Mouse (Mus musculus) forebrain, embryonic 16.5 days (tissue): ENCODE data around the gene Tap1. TPM values are rescaled to one million over a fixed set of nuclear protein-coding genes. Genes with fewer than 3 reads are reported as not detected.

Experiments used
- ATAC-seq: fragments of 200-750 bp; cut with Nextera tagmentation; 2 replicates; pipeline ENCODE4 v1.8.0; 2017; ENCODE audit warnings: mild to moderate bottlenecking, moderate library complexity
- H3K27ac ChIP-seq: fragments of 300-500 bp; sonication (generic); 2 replicates; pipeline ENCODE4 v1.5.1; 2014; ENCODE audit warnings: low read length, control low read depth
- H3K27me3 ChIP-seq: fragments of 300-500 bp; sonication (generic); replicated peaks from 2 replicates; pipeline ENCODE4 v1.6.1; 2014; ENCODE audit warnings: low read length; ENCODE audit not compliant: control insufficient read depth, insufficient read depth
- H3K36me3 ChIP-seq: fragments of 300-500 bp; sonication (generic); 2 replicates; pipeline ENCODE4 v1.6.1; 2014; ENCODE audit not compliant: control insufficient read depth, insufficient read depth
- H3K4me1 ChIP-seq: fragments of 300-500 bp; sonication (generic); replicated peaks from 2 replicates; pipeline ENCODE4 v1.6.1; 2014; ENCODE audit warnings: low read length; ENCODE audit not compliant: control insufficient read depth, insufficient read depth
- H3K4me2 ChIP-seq: fragments of 300-500 bp; sonication (generic); 2 replicates; pipeline ENCODE4 v1.6.1; 2014; ENCODE audit warnings: mild to moderate bottlenecking, low read length, control low read depth
- H3K4me3 ChIP-seq: fragments of 300-500 bp; sonication (generic); replicated peaks from 2 replicates; pipeline ENCODE4 v1.5.1; 2014; ENCODE audit warnings: mild to moderate bottlenecking, low read length, control low read depth
- H3K9ac ChIP-seq: fragments of 300-500 bp; sonication (generic); replicated peaks from 2 replicates; pipeline ENCODE4 v1.6.1; 2014; ENCODE audit warnings: low read depth, low read length, control low read depth
- H3K9me3 ChIP-seq: fragments of 300-500 bp; sonication (generic); 2 replicates; pipeline ENCODE4 v1.6.1; 2016; ENCODE audit warnings: low read length; ENCODE audit not compliant: control insufficient read depth
- WGBS: fragments of 180-500 bp; shearing (Covaris S2); extraction: QIAGEN DNeasy Blood & Tissue Kit; methylation state at CpG from one replicate; pipeline ENCODE4 v1.1.7; 2014; 5-methylcytosine and 5-hydroxymethylcytosine counted together
- polyA plus RNA-seq: library from polyadenylated mRNA; unstranded; fragments of >200 nt; fragmentation: Nextera tagmentation; extraction: Ambion mirVana; gene quantifications from 2 replicates; pipeline ENCODE4 v1.2.1, GENCODE M21; 2015

Gene Tap1
- polyA plus RNA-seq, 1 experiment from 2014 or later = 2.6 TPM

GRCm38 (mm10) chr17:34172528-34172927 lies 14.8 kb upstream of the Tap1 start:
- H3K9ac ChIP-seq = no peak overlapping the region
- H3K4me1 ChIP-seq = no peaks in the 10 kb centered on the region
- H3K27me3 ChIP-seq = no peaks in the 10 kb centered on the region; the same call in 1 of the 2 replicates
- ATAC-seq = no peak
- no peak overlapping the region for H3K4me3 ChIP-seq
- WGBS = 98% methylated on average over 5 of the region's 5 CpGs
- H3K36me3 ChIP-seq = no peaks in the 10 kb centered on the region
- no peak overlapping the region for H3K27ac ChIP-seq
- H3K9me3 ChIP-seq = peaks cover 8% of the 10 kb centered on the region; the same call in 1 of the 2 replicates
- no peak overlapping the region for H3K4me2 ChIP-seq

GRCm38 (mm10) chr17:34174075-34174474 lies 13.3 kb upstream of the Tap1 start:
- no peaks in the 10 kb centered on the region; the same call in 1 of the 2 replicates for H3K27me3 ChIP-seq
- no peak overlapping the region for H3K9ac ChIP-seq
- no peak overlapping the region for H3K27ac ChIP-seq
- H3K4me2 ChIP-seq = no peak overlapping the region
- peaks cover 8% of the 10 kb centered on the region; the same call in 1 of the 2 replicates for H3K9me3 ChIP-seq
- no peak overlapping the region for H3K4me3 ChIP-seq
- no peaks in the 10 kb centered on the region for H3K36me3 ChIP-seq
- ATAC-seq = no peak
- no peaks in the 10 kb centered on the region for H3K4me1 ChIP-seq
- 48% methylated on average over 1 of the region's 1 CpGs for WGBS

GRCm38 (mm10) chr17:34177179-34177578 lies 10.2 kb upstream of the Tap1 start:
- no peak for ATAC-seq
- no peaks in the 10 kb centered on the region for H3K36me3 ChIP-seq

GRCm38 (mm10) chr17:34179019-34179418 lies 8.3 kb upstream of the Tap1 start:
- H3K27ac ChIP-seq = no peak overlapping the region
- H3K9ac ChIP-seq = no peak overlapping the region
- no peaks in the 10 kb centered on the region for H3K4me1 ChIP-seq
- no peak overlapping the region for H3K4me2 ChIP-seq
- H3K4me3 ChIP-seq = no peak overlapping the region
- no peaks in the 10 kb centered on the region for H3K36me3 ChIP-seq
- ATAC-seq = no peak
- H3K27me3 ChIP-seq = no peaks in the 10 kb centered on the region; the same call in 1 of the 2 replicates
- 0 out of 2 replicates have a peak, but pooled peaks cover 3% of the 10 kb centered on the region for H3K9me3 ChIP-seq
- WGBS = 68% methylated on average over 6 of the region's 6 CpGs

More at GRCm38 (mm10) chr17:34177179-34177578, 10.2 kb upstream of the Tap1 start:
- H3K9me3 ChIP-seq = peaks cover 6% of the 10 kb centered on the region; the same call in 1 of the 2 replicates
- no peak overlapping the region for H3K4me2 ChIP-seq
- no peaks in the 10 kb centered on the region; the same call in 1 of the 2 replicates for H3K27me3 ChIP-seq
- no peak overlapping the region for H3K4me3 ChIP-seq
- 72% methylated on average over 4 of the region's 4 CpGs for WGBS
- H3K4me1 ChIP-seq = no peaks in the 10 kb centered on the region
- H3K9ac ChIP-seq = no peak overlapping the region
- no peak overlapping the region for H3K27ac ChIP-seq

- 76% methylated on average over 13 of the region's 13 CpGs for WGBS
Observed at GRCm38 (mm10) chr17:34179913-34180859, 7.2 kb upstream of the Tap1 start.

GRCm38 (mm10) chr17:34183564-34184219 lies 3.7 kb upstream of the Tap1 start:
- Histone ChIP-seq H3K4me2 (no peak overlapping the region), H3K27me3 (peaks cover 23% of the 10 kb centered on the region), H3K9me3 (no peaks in the 10 kb centered on the region), H3K27ac (no peak overlapping the region), H3K36me3 (no peaks in the 10 kb centered on the region), H3K4me1 (peaks cover 14% of the 10 kb centered on the region), H3K4me3 (no peak overlapping the region), H3K9ac (no peak overlapping the region)
- ATAC-seq = no peak
- WGBS = 79% methylated on average over 15 of the region's 15 CpGs

More at GRCm38 (mm10) chr17:34179913-34180859, 7.2 kb upstream of the Tap1 start:
- no peak for ATAC-seq
- Histone ChIP-seq H3K36me3 (no peaks in the 10 kb centered on the region), H3K4me3 (no peak overlapping the region), H3K9ac (no peak overlapping the region), H3K4me1 (no peaks in the 10 kb centered on the region), H3K27ac (no peak overlapping the region), H3K9me3 (0 out of 2 replicates have a peak, but pooled peaks cover 3% of the 10 kb centered on the region), H3K4me2 (no peak overlapping the region), H3K27me3 (no peaks in the 10 kb centered on the region; the same call in 1 of the 2 replicates)

GRCm38 (mm10) chr17:34185526-34185925 lies 1.8 kb upstream of the Tap1 start:
- Histone ChIP-seq H3K9me3 (no peaks in the 10 kb centered on the region), H3K4me2 (no peak overlapping the region), H3K36me3 (no peaks in the 10 kb centered on the region), H3K9ac (no peak overlapping the region), H3K27me3 (peaks cover 28% of the 10 kb centered on the region), H3K27ac (no peak overlapping the region), H3K4me1 (peaks cover 14% of the 10 kb centered on the region), H3K4me3 (no peak overlapping the region)
- WGBS = 85% methylated on average over 9 of the region's 9 CpGs
- ATAC-seq = no peak

- Histone ChIP-seq H3K4me2 (peak overlapping the region; percentile 93), H3K9ac (peak overlapping the region; percentile 47; the same call in 1 of the 2 replicates), H3K36me3 (no peaks in the 10 kb centered on the region), H3K9me3 (no peaks in the 10 kb centered on the region), H3K4me1 (peaks cover 14% of the 10 kb centered on the region), H3K27ac (no peak overlapping the region), H3K4me3 (peak overlapping the region; percentile 56), H3K27me3 (peaks cover 37% of the 10 kb centered on the region)
- ATAC-seq = peak; percentile 38
- WGBS = 5% methylated on average over 14 of the region's 14 CpGs
Observed at GRCm38 (mm10) chr17:34186885-34187260, 480 bp upstream of the Tap1 start.

- ATAC-seq = no peak
- no peak overlapping the region for H3K27ac ChIP-seq
- no peaks in the 10 kb centered on the region for H3K9me3 ChIP-seq
- peak overlapping the region; percentile 93 for H3K4me2 ChIP-seq
- H3K4me1 ChIP-seq = peaks cover 14% of the 10 kb centered on the region
- H3K36me3 ChIP-seq = no peaks in the 10 kb centered on the region
- H3K27me3 ChIP-seq = peaks cover 45% of the 10 kb centered on the region
- H3K4me3 ChIP-seq = peak overlapping the region; percentile 56
- 3% methylated on average over 20 of the region's 20 CpGs for WGBS
- peak overlapping the region; percentile 54 for H3K9ac ChIP-seq
Observed at GRCm38 (mm10) chr17:34188010-34188409, 657 bp downstream of the Tap1 start.
